Mouse (Mus musculus) spleen, embryonic (tissue): ENCODE data around the gene Ccnd3.

Source experiments
- CTCF ChIA-PET: fragments of 350-600 bp; sonication (Branson Sonifier 250); formaldehyde crosslinking; loops from one replicate; lab custom pipeline; 2022; lab: Charles Lee

The Ccnd3 gene

DNA sequence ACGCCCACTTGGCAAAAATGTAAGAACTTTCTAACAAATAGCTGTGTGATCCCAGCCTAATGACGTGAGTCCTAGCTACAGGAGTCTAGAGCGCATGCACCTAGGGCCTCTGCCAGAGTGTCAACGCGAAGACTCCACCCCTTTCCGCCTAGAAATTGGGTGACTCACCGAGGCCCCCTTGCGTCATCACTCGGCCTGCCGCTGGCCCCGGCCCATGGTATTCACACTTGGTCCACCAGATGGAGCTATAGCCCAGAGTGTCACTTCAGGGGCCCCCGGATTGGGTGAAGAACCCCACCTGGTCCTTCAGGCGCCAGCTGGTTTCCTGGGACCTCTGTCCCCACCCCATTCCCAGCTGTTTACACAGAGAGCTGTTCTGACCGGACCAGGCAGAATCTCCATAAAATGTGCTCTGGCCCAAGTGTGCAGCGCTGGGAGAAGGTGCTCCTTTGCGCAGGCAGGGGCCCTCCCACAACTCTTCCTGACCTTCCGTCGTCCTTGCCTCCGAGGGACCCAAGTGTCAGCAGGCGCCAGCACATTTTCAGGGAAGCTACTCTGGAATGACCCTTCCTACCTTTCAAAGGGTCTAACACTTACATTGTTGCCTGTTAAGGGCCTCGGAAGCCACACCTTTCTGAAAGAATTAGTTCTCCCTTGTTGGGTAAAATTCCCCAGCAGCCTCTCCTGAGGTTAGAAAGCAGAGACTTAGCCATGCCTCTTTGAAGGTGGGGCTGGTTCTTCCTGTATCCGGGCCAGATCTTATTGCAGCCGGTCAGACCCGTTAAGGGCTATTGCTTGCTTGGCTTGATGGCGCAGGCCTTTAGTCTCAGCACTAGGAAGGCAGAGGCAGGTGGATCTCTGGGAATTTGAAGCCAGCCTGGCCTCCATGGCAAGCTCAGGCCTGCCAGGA is 6.5 kb downstream of the Ccnd3 start:
- CTCF ChIA-PET: interaction anchor here (0.7 to 1.5 kb wide), 10 partner anchors 9 to 100 kb away, joined by 3 to 5 read pairs (median 4); partner anchors contain the start of genes Bysl, Gm20517, Med20 and Taf8

DNA sequence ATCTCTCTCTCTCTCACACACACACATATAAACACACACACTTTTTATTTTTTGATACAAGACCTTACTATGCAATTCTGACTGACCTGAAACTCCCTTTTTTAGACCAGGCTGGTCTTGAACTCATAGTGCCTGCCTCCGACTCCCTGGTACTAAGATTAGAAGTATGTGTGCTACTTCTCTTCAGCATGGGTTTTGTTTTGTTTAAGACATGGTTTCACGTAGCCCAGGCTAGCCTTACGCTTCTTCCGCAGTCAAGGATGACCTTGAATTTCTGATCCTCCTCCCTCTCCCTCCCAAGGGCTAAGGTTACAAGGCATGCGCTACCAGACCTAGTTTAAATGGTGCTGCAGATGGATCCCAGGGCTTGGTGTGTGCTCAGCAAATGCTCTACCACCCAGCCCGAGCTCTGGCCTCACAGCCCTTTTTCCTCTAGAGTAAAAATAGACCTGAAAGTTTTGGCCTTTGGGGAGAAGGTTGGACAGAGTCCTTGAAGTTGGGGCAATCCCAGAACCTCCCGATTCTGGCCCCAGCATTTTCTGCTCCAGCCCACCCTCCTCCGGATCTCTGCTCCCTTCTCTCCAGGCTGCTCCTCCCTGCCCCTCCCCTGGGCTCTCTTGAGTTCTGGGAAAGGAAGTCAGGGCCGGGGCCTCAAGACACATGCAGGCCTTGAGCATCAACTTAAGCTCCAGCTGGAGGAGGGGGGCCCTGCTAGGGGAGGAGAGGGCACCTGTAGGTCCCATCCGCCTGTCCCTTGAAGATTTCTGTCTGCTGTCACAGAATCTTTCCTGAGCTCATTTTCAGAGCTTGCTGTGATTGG is 8.3 kb downstream of the Ccnd3 start:
- CTCF ChIA-PET: interaction anchor here (1.1 kb wide), 1 partner anchor 37 kb away, joined by 6 read pairs; no protein-coding TSS in a partner anchor

DNA sequence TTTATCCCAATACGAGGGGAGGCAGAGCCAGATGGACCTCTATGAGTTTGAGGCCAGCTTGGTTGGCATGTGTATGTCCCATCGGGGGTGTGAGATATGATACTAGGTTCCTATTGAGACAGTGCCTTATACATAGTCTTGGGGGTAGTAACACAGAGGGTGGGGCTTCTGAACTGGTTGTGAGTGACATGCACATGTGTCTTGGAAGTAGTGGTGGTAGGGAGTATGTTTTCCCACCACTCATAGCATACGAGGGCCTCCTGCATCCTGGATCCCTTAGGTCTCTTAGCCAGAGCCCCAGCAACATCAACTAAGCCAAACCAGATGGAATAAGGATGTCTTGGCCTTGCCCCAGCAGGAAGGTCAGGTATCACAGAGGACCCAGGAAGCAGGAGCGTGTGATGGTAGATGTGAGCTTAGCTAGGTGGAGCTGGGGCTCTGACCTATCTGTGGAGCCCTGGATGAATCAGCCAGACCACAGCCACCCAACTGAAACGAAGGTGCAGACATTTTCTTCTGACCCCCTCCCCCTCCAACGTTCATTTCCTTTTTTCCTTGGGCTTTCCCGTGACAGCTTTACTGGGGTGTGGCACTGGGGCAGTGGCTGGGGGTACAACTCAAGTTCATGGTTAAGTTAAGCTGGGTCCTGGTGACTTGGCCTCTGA is 10.5 kb downstream of the Ccnd3 start:
- CTCF ChIA-PET: interaction anchor here (0.6 kb wide), 1 partner anchor 80 kb away, joined by 30 read pairs; no protein-coding TSS in a partner anchor

DNA sequence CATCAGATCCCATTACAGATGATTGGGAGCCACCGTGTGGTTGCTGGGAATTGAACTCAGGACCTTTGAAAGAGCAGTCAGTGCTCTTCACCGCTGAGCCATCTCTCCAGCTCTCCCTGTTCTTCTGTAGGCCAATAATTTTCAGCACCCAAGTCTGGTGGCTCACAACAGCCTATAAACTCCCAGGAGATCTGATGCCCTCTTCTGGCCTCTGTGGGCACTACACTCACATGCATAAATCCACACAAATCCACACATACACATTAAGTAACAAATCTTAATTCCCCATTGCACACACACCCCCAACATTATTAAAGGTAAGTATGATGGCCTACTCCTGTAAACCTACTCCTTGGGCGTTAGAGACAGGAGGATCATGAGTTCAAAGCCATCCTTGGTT is 11.4 kb downstream of the Ccnd3 start:
- CTCF ChIA-PET: interaction anchor here (0.6 kb wide), 1 partner anchor 79 kb away, joined by 30 read pairs; no protein-coding TSS in a partner anchor

DNA sequence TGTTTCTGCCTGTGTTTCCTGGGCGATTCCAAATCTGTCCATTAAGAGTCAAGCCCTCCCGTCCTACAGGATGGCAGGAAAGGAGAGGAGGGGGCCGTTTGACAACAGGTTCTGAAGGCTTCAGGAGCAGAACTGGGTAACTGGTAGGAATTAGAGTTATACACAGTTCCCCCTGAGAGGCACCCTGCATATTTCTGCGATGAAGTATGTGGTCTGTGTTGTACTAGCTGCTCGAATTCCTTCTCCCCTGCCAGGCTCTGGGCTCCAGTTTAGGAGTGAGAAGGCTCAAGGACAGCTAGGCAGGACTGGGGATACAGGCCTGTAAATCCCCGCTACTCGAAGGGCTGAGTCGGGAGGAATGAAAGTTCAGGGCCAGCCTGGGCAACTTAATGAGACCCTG is 13.4 kb downstream of the Ccnd3 start:
- CTCF ChIA-PET: interaction anchor here (0.6 kb wide), 1 partner anchor 134 kb away, joined by 4 read pairs; no protein-coding TSS in a partner anchor

DNA sequence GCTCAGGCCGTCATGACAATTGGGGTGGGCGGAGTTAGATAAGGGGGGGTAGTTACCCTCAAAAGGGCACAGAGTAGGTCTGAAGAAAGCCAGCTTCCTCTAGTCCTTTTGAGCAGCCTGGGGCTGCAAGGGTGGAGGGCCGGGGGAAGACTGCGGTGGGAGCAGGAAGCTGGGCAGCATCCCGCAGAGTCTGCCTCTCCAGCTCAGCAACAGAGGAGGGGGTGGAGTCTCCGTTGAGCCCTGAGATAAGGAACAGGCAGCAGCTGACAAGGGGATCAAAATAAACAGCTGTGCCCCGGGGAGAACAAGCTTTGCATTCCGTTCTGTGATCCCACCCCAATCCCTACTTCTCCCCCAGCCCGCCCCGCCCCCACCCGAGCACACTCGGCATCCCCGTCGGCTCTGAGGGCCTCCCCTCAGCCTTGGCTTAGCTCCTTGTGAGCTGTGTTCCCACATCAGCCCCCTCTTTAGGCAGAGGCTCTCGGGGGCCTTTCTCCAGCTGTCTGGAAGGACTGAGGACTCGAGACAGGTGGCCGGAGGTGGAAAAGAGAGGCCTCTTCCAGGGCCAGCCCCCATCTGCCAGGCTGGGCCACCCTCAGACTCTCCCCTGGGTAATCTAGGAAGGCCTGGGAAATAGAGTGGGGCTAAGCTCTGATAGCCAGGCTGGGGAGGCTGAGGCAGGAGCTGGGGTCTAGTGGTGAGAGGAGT is 16.9 kb downstream of the Ccnd3 start:
- CTCF ChIA-PET: interaction anchor here (0.7 to 1.2 kb wide), 3 partner anchors 10 to 521 kb away, joined by 3 to 6 read pairs (median 4); no protein-coding TSS in a partner anchor

DNA sequence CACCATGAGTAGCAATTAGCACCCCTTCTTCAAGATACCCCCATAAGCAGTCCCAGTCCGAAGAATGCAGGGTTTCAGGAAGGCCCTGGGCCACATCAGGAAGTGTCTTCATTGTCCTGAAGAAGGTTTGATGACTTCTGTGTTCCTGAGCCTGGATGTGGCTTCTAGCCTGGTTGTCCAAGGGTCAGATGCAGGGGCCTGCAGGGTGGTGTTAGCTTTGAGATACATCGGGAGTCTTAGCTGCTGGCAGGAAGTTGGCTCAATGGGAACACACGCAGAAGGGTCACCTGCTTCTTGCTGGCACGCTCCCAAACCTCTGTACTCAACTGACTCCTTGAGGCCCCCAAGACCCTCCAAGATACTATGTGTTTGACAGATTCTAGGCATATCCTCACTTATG is 17.7 kb downstream of the Ccnd3 start:
- CTCF ChIA-PET: interaction anchor here (1.2 kb wide), 1 partner anchor 11 kb away, joined by 4 read pairs; no protein-coding TSS in a partner anchor

DNA sequence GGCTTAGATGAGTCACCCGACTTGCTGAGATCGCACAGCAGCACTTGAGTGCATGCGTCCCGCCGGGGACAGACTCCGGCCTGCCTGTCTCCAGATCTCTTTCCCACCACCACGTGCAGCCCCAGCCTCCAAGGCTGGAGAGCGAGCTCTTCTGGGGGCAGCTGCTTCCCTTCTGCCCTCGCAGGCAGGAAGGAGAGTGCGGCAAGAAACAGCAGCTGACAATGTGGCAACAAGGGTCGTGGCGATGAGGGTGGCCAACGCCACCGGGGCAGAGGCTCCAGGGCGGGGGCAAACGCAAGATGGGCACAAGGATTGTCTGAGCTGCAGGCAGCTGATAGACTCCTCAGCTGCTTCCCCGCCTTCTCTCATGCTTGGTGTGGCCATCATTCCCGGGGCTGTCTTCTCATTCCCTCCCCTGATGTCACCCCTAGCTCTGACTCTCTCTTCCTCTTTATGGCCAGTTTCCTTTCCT is 18.4 kb downstream of the Ccnd3 start:
- CTCF ChIA-PET: interaction anchor here (0.6 to 1.4 kb wide), 3 partner anchors 22 to 75 kb away, joined by 3 to 6 read pairs (median 5); no protein-coding TSS in a partner anchor

DNA sequence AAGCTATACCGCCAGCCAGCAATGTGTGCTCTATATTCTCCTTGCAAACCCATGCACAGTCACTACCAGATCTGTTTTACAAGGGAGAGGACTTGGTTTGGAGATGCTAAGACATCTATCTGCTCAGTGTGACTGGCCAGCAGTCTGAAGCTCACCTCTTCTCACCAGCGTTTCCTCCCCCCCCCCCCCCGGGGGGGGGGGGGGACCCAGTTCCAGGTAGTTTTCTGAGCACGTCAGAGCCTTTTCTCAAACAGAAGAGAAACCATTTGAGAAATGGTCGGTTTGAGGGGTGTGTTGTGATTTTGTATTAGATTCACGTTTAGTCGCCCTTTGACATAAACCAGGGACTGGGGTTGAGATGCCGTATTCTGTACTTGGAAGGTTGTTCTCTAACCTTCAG is 19.2 kb downstream of the Ccnd3 start:
- CTCF ChIA-PET: interaction anchor here (0.7 to 1.4 kb wide), 3 partner anchors 13 to 23 kb away, joined by 3 to 6 read pairs (median 5); no protein-coding TSS in a partner anchor

DNA sequence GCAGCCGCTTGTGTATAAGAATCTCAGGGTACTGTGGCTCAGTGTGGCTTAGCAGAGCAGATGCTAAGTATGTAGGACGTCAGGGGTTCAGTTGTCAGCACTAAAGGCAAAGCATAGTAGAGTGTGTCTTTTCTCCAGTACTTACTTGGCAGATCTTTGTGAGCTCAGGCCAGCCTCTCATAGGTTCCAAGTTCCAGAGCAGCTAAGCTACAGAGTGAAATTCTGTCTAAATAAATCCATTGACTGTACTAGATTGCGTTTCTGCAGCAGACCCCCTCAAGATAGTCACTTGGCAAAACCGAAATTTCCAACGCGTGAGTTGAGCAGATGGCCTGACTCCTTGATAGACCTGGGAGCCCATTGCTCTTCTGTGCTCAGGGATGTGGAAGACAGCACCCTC is 20.1 kb downstream of the Ccnd3 start:
- CTCF ChIA-PET: no interaction called here

DNA sequence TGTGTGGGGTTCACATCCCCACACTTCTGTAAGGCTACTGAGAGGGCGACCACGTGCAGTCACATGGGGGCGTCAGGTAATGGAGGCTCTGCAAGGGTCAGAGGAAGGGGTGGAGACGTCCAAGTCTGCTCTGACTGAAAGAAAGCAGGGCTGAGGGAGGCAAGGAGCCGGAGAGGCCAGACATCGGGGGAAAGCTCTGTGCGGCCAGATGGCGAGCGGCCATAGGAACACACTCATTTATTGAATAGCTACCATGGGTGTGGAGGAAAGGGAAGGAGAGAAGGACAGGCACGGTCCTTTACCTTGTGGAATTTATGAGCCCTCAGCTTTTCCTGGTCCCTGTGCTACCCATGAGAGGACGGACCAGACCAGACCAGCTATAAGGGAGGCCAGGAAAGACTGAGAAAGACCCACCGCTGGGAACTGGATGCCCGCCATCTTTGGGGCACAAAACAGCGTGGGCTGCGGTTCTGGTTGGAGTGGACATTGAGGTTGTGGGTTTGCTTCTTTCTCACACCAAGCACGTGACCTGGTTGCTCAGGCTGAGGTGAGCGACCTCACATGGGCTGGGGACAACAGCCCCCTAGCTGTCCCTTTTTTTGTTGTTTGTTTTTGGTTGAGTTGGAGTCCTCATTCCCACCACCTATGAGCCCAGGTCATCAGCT is 22.1 kb downstream of the Ccnd3 start:
- CTCF ChIA-PET: interaction anchor here (0.6 kb wide), 1 partner anchor 11 kb away, joined by 5 read pairs; no protein-coding TSS in a partner anchor

DNA sequence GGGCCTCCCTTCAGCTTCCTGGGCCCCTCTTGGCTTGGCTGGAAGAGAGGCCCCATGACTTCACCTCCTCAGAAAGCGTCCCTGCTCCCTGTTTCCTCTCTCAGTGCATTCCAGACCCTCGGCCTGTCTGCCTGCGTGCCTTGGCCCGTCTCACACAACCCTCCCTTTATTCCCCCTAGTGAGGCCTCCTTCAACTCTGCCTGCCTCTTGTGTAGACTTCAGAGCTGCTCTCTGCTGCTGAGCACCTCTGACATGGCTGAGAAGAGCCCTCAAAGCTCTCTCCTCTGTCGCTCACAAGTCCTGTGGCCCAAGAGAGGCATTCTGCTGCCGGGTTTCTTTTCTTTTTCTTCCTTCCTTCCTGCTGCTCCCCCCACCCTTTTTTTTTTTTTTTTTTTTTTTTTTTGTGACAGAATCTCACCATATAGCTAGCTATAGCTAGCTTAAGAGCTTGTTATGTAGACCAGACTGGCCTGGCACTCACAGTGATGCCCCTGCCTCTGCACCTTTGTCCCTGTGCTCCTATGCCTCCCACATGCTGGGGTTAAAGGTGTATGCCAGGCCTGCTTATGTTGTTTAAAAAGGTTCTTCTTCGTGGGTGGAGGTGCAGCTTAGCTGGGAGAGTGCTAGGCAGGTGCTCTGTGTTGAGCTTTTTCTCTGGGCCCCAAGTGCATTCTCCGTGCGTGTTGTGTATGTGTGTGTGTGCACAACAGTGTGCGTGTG is 22.9 kb downstream of the Ccnd3 start:
- CTCF ChIA-PET: interaction anchor here (0.6 kb wide), 1 partner anchor 10 kb away, joined by 5 read pairs; no protein-coding TSS in a partner anchor

DNA sequence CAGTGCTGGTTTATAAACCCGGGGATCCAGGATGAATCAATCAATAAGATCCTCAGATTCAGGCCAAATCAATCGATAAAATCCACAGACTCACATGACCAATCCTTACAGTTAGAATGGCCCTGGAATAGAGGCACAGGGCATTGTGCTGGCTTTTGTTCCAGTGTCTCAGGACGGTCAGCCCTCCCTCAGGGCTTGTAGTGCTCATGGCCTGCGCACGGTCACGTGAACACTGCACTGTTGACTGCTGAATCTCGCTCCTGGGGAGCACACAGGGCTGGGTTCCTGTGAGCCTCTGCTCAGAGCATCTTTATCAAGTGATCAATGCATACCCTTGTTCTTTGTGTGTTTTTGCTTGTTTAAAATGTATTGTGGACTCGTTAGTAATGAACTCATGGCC is 24.1 kb downstream of the Ccnd3 start:
- CTCF ChIA-PET: interaction anchor here (0.9 kb wide), 1 partner anchor 23 kb away, joined by 3 read pairs; no protein-coding TSS in a partner anchor

DNA sequence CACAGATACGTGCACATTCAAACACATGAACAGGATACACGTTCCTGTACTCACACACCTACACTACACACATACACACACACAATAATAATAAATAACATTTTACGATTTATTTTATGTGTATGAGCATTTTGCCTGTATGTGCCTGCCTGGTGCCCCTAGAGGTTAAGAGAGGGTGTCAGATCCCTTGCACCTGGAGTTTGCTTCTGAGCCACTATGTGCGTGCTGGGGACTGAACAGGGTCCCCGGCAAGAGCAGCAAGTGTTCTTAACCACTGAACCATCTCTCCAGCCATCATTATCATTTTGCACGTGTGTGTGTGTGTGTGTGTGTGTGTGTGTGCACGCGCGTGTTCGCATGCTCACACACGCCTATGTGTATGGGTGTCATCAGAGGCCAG is 24.7 kb downstream of the Ccnd3 start:
- CTCF ChIA-PET: no interaction called here

DNA sequence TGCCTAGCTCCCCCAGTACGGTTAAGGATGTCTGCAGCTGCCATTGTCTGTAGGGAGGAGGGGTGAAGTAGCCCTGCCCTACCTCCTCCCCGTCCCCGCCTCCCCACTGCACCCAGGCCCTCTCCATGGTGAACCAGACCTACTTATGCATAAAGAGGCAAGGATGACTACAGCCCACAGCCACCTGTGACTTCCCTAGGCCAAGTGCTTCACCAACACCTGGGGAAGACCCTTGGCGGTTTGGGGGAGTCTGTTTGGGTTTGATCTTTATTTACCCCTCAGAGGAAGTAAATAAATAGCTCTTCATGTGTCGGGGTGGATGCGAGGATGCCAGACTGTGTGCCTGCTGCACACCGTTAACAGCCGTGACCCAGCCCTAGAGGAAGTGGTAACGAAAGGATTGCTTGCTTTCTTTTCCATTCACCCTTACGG is 26.6 kb downstream of the Ccnd3 start:
- CTCF ChIA-PET: interaction anchor here (1.0 kb wide), 1 partner anchor 17 kb away, joined by 3 read pairs; no protein-coding TSS in a partner anchor

DNA sequence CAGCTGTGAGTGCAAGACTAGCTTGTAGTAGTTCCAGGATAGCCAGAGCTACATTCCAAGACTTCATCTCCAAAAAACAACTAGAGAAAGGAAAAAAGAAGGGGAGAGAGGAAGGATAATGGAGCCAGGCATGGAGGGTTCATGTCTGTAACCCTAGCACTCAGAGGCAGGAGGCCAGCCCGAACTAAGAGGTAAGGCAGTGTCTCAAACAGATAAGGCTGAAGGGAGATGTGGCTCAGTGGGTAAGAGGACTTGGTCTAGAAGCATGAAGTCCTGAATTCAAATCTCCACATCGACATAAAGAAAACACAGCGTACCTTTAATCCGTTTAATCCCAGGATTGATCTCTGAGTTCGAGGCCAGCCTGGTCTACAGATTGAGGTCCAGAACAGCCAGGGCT is 27.5 kb downstream of the Ccnd3 start:
- CTCF ChIA-PET: no interaction called here

DNA sequence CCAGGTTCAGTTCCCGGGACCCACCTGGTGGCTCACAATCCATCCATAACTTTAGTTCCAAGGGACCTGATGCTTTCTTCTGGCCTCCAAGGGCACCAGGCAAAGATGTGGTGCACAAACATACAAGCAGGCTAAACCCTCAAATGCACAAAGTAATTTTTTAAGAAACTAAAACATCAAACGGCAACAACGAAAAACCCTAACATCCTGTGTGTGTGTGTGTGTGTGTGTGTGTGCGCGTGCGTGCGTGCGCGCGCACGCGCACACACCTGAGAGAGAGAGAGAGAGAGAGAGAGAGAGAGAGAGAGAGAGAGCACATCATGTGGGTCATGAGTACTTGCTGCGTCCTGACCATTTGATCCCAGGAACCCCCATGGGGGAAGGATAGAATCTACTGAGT is 28.8 kb downstream of the Ccnd3 start:
- CTCF ChIA-PET: no interaction called here

DNA sequence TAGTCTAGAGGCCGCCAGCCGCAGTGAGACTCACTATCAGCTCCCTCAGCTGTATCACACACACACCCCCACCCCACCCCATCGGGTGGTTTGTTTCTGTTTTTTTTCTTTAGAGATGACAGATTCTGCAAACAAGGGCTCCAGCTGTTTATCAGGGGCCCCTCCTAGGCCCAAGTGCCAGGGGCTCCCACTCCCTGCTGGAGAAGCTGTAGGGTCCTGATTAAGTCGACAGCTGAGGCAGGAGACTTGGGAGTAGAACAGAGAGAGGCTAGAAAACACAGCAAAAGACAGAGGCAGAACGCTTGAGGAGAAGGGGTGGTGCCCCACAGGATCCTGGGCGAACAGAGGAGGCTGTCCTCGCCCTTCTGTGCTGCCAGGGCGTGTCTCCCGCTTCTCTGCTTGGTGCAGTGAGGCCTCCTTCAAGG is 31.0 kb downstream of the Ccnd3 start:
- CTCF ChIA-PET: no interaction called here

DNA sequence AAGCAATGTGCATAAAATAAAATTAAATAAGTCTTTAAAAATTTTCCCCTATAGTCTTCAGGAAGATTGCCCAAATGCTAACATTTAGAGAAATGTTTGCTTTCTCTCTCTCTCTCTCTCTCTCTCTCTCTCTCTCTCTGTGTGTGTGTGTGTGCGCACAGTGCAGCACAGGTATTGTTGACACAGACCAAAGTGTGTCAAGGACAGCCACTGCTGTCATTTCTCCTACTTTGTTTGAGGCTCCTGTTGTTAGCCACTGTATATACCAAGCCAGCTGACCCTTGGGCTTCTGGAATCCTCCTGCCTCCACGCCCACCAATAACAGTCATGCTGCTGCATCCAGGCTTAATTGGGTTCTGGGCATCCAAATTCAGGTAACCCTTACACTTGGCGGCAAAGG is 33.2 kb downstream of the Ccnd3 start:
- CTCF ChIA-PET: interaction anchor here (0.7 to 1.5 kb wide), 2 partner anchors 11 to 14 kb away, joined by 3 to 5 read pairs; no protein-coding TSS in a partner anchor
